Mouse (Mus musculus) C2C12 (cell line): ENCODE results near the gene Pkp4.

Experiments
- CEBPB ChIP-seq: IDR thresholded peaks from one replicate; pipeline ENCODE4 v1.6.1; 2011; ENCODE audit warnings: low read depth, mild to moderate bottlenecking, control low read depth, moderate library complexity
- CTCF ChIP-seq: IDR thresholded peaks from one replicate; pipeline ENCODE4 v1.5.1; 2011; ENCODE audit not compliant: control insufficient read depth, insufficient read depth, insufficient read length
- MAX ChIP-seq: IDR thresholded peaks from one replicate; pipeline ENCODE4 v1.6.1; 2011; ENCODE audit warnings: mild to moderate bottlenecking, control low read depth
- MYOG ChIP-seq: IDR thresholded peaks from one replicate; pipeline ENCODE4 v1.6.1; 2011; ENCODE audit not compliant: control insufficient read depth, insufficient read length; ENCODE audit errors: extremely low read depth
- USF1 ChIP-seq: IDR thresholded peaks from one replicate; pipeline ENCODE4 v1.6.1; 2011; ENCODE audit warnings: low read depth, mild to moderate bottlenecking, control low read depth, moderate library complexity

GRCm38 (mm10) chr2:59383231-59383630 is 222.6 kb downstream of the Pkp4 start:
- TF ChIP-seq CEBPB, result no peak
- no peak for TF ChIP-seq CTCF
- TF ChIP-seq MAX, result no peak
- no peak for TF ChIP-seq MYOG
- TF ChIP-seq USF1, result no peak
